Mouse (Mus musculus): Measurements from ENCODE around the gene Cpeb3. TPM values are rescaled to one million over a fixed set of nuclear protein-coding genes. Genes with fewer than 3 reads are reported as not detected.
"Not testable (repeated sequence)": the region's sequence is repeated elsewhere in the genome, so short reads cannot be mapped to it uniquely, and the experiment has no call there.

The Cpeb3 gene
- total RNA-seq, 2 experiments from 2014 or later: 38.5 to 45.0 TPM

- DNase-seq: no peak
Observed at GRCm38 (mm10) chr19:37079151-37079550, 129.2 kb downstream of the Cpeb3 start.

GRCm38 (mm10) chr19:37078571-37078970, 129.8 kb downstream of the Cpeb3 start:
- DNase-seq: no peak

GRCm38 (mm10) chr19:37078064-37078463, 130.3 kb downstream of the Cpeb3 start:
- DNase-seq: peak; percentile 61

- DNase-seq: not testable (repeated sequence)
Observed at GRCm38 (mm10) chr19:37077258-37077657, 131.1 kb downstream of the Cpeb3 start.

GRCm38 (mm10) chr19:37076646-37077045, 131.8 kb downstream of the Cpeb3 start:
- no peak for DNase-seq

- no peak for DNase-seq
Observed at GRCm38 (mm10) chr19:37076116-37076515, 132.3 kb downstream of the Cpeb3 start.

GRCm38 (mm10) chr19:37075690-37076089, 132.7 kb downstream of the Cpeb3 start:
- no peak for DNase-seq

GRCm38 (mm10) chr19:37074726-37075125, 133.7 kb downstream of the Cpeb3 start:
- DNase-seq: no peak

GRCm38 (mm10) chr19:37074276-37074675, 134.1 kb downstream of the Cpeb3 start:
- no peak for DNase-seq

- DNase-seq: no peak
Observed at GRCm38 (mm10) chr19:37072871-37073629, 135.4 kb downstream of the Cpeb3 start.

- no peak for DNase-seq
Observed at GRCm38 (mm10) chr19:37069243-37069642, 139.2 kb downstream of the Cpeb3 start.

GRCm38 (mm10) chr19:37060078-37060477, 148.3 kb downstream of the Cpeb3 start:
- no peak for DNase-seq

GRCm38 (mm10) chr19:37059623-37060022, 148.8 kb downstream of the Cpeb3 start:
- peak; percentile 65 for DNase-seq

- no peak for DNase-seq
Observed at GRCm38 (mm10) chr19:37057161-37057905, 151.1 kb downstream of the Cpeb3 start.

GRCm38 (mm10) chr19:37055976-37056556, 152.3 kb downstream of the Cpeb3 start:
- no peak for DNase-seq

GRCm38 (mm10) chr19:37050643-37051345, 157.6 kb downstream of the Cpeb3 start:
- peak; percentile 68 for DNase-seq

- DNase-seq: no peak
Observed at GRCm38 (mm10) chr19:37048507-37048906, 159.9 kb downstream of the Cpeb3 start.

- DNase-seq: no peak
Observed at GRCm38 (mm10) chr19:37044431-37044830, 164.0 kb downstream of the Cpeb3 start.

GRCm38 (mm10) chr19:37040906-37041305, 167.5 kb downstream of the Cpeb3 start:
- DNase-seq: no peak

GRCm38 (mm10) chr19:37032364-37032763, 176.0 kb downstream of the Cpeb3 start:
- DNase-seq: no peak

GRCm38 (mm10) chr19:37031446-37031845, 177.0 kb downstream of the Cpeb3 start:
- no peak for DNase-seq

GRCm38 (mm10) chr19:37029771-37030170, 178.6 kb downstream of the Cpeb3 start:
- no peak for DNase-seq

GRCm38 (mm10) chr19:37026408-37026807, 182.0 kb downstream of the Cpeb3 start:
- peak; percentile 43 for DNase-seq
